Mouse (Mus musculus) adrenal gland (tissue): ENCODE results near the gene Sema7a.

ENCODE experiments used
- intact Hi-C: fragments of 180-260 bp; cut with DNase I; formaldehyde crosslinking; loops from one replicate; pipeline ENCODE4 v1.15.1; 2025

Gene Sema7a

GRCm38 (mm10) chr9:57937651-57938050, 2.3 kb upstream of the Sema7a start:
- intact Hi-C loops = no loop called here

GRCm38 (mm10) chr9:57938225-57939055, 1.5 kb upstream of the Sema7a start:
- intact Hi-C loops = no loop called here

GRCm38 (mm10) chr9:57940349-57940794, 460 bp downstream of the Sema7a start:
- intact Hi-C loops = loop anchor here (10.0 kb wide), 1 partner anchor 274 kb away; no protein-coding TSS in a partner anchor

DNA sequence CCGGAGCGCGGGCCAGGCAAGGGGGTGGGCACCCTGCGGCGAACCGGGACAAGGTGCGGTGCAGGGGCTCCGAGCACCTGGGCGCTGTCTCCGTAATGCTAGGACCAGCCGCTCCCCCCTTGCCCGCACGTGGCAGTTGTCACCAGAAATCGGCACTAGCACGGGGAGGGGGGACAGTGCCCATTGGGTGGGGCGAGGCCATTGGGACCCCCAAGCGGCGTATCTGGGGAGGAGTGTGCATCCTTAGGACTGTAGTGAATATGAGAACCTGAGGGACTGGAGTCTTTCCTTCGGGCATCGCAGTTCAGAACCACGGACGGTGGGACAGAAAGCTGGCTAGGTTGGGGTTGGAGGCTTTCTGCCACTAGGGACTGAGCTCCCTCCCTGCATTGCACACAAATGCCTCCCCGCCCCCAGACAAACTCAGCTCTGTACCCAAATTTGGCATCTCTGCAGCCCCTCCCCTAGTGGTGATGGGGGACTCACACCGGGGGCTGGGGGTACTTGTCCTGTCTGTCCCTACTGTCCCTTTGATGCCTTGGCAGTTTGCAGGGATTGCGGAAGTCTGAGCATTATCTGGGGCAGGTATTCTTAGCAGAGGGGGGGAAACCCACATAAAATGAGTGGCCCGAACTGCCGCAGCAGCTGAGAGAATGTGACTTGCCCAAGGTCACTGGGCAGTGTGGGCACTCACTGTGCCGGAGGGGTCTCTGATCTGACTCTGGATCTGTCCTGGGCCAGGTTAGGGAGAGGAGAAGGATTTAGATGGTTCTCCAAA, 1.1 kb downstream of the Sema7a start:
- intact Hi-C loops = loop anchor here (10.0 kb wide), 1 partner anchor 274 kb away; no protein-coding TSS in a partner anchor

DNA sequence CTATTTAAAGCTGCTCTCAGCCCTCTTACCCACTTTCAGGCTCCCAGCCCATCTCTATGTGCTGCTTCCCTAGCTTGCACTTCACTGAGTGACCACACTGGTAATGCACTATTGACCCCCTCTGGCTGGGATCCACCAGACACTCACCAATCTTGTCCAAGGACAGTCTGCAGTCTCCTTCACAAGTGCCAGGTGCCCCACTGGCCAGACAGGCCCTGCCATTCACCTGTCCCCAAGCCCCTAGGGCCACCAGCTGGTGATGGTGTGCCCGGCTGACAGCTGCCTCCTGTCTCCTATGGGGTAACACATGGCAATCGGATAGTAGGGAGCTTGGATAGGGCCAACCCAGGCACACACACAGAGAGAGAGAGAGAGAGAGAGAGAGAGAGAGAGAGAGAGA, 2.1 kb downstream of the Sema7a start:
- intact Hi-C loops = loop anchor here (10.0 kb wide), 1 partner anchor 273 kb away; no protein-coding TSS in a partner anchor

GRCm38 (mm10) chr9:57943067-57943466, 3.2 kb downstream of the Sema7a start:
- intact Hi-C loops = loop anchor here (10.0 kb wide), 1 partner anchor 272 kb away; no protein-coding TSS in a partner anchor

- intact Hi-C loops = loop anchor here (2.0 to 10.0 kb wide), 2 partner anchors 46 to 270 kb away; no protein-coding TSS in a partner anchor
Measured at GRCm38 (mm10) chr9:57944572-57944971, 4.7 kb downstream of the Sema7a start.

- intact Hi-C loops = loop anchor here (2.0 to 10.0 kb wide), 2 partner anchors 45 to 269 kb away; no protein-coding TSS in a partner anchor
Measured at GRCm38 (mm10) chr9:57945771-57946616, 6.1 kb downstream of the Sema7a start.

DNA sequence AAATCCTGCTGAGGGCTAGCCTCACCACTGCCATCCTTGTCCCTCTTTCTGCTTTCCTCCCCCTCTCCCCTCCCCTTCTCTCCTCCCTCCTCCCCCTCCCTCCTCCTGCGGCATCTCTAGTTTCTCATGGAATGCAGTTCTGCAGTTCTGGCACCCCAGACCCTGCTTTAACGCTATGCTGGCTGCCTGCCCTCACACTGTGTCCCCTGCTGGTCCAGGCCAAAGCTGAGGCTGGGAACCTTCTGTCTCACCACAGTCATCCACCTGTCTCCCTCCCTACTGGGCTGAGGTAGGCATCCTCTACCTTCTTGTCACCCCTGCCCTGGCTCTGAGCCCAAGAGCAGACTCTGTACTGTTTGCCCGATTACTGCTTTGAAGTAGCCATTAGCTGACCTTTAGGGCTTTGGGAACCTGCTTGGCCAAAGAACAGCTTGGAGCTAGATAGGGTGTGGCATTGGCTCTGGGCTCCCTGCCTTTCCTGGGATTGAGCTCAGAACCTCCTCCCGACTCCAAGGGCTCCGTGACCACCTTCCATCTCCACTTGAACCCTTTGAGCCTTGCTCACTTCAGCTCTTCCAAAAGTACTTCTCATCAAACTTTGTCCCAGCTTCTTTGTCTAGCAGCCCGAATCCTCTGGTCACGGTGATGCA, 7.6 kb downstream of the Sema7a start:
- intact Hi-C loops = loop anchor here (10.0 kb wide), 1 partner anchor 267 kb away; no protein-coding TSS in a partner anchor

- intact Hi-C loops = loop anchor here (10.0 kb wide), 1 partner anchor 266 kb away; no protein-coding TSS in a partner anchor
Measured at GRCm38 (mm10) chr9:57948333-57948931, 8.5 kb downstream of the Sema7a start.

DNA sequence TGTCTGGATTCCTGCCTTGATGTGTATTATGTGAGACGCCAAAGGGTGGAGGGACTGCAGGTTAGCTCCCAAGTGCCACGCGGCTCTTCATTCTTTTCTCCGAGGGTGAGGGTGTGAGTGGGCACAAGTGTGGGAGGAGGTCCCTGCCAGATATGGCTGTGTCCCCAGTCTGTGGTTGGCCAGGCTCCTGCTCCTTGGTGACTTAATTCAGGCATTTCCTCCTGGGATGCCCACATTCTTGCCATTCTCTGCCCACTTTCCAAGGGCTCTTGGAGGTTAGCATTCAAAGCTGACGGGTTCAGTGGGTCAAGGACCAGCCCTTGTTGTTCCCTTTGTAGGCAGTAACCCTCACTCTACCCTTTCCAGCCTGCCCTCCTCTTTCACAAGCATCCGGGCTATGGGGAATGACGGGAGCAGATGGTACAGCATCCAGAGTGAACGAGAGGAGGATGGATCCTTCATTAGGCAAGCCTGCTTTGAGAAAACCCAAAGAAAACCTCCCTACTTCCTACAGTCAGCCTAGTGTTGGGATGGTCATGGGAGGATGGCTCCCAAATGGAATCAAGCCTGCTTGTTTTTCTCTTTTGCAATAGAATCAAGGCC, 9.3 kb downstream of the Sema7a start:
- intact Hi-C loops = loop anchor here (10.0 kb wide), 1 partner anchor 266 kb away; no protein-coding TSS in a partner anchor

GRCm38 (mm10) chr9:57949879-57950278, 10.0 kb downstream of the Sema7a start:
- intact Hi-C loops = loop anchor here (10.0 kb wide), 1 partner anchor 265 kb away; no protein-coding TSS in a partner anchor

DNA sequence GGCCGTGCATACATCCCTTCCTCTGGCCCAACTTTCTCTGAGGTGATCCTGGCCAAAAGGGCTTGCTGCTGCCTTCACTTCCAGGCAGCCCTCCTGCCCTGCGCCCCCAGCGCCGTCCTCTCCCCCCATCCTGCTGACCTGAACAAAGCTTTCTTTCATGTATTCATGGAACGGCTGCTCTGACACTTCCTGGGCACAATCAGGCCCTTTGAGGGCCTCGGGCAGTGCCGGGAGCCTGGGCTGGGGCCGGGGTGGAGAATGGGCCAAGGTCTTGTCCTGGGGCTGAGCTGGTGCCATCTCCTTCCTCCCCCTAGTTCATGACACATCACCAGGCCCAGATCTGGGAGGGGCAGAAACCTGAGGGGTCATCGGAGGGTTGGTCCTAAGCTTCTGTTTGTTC, 10.6 kb downstream of the Sema7a start:
- intact Hi-C loops = no loop called here

DNA sequence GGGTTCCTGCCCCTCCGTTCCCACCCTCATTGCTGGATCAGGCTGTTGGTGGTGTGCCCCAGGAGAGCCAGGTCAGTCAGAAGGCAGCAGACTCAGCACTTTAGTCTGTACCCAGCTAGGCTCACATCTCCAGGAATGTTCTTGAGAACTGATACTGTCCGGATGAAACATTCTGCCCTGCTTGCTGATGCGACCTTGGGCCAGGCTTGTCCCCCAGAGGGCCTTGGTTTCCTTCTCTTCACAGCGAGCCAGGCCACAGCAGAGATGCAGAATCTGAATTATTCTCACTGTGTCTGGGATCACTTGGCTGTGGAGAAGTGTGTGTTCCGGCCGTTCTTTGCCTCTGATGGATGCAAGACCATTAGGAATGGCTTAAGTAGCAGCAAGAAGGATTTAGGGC, 12.1 kb downstream of the Sema7a start:
- intact Hi-C loops = no loop called here

GRCm38 (mm10) chr9:57954962-57955744, 15.2 kb downstream of the Sema7a start:
- intact Hi-C loops = no loop called here

DNA sequence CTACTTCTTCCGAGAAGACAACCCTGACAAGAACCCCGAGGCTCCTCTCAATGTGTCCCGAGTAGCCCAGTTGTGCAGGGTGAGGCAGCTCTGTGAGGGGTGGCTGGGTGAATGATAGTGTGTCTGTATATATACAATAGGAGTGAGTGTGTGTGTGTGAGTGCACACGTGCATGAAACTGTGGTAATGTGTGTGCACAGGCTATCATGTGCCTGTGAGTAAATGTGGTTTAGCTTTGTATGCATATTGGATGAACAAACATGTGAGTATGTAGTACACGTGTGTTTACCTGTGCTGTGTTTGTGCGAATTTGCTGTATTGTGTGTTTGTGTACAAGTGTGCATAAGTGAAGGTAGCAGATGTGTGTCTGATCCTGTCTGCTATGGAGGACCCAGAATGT, 15.9 kb downstream of the Sema7a start:
- intact Hi-C loops = no loop called here

- intact Hi-C loops = no loop called here
Measured at GRCm38 (mm10) chr9:57956196-57956837, 16.4 kb downstream of the Sema7a start.

- intact Hi-C loops = no loop called here
Measured at GRCm38 (mm10) chr9:57956838-57957236, 16.9 kb downstream of the Sema7a start.
